Mouse (Mus musculus) G1E (cell line): ENCODE results near the gene Izumo1r.

ENCODE experiments used
- CTCF ChIP-seq: IDR thresholded peaks from 2 replicates; pipeline ENCODE4 v1.5.1; 2012; ENCODE audit warnings: low read depth, low read length, inconsistent platforms, mixed read lengths
- GATA1 ChIP-seq: IDR thresholded peaks from 2 replicates; pipeline ENCODE4 v1.6.1; 2012; ENCODE audit warnings: borderline replicate concordance, low read length, inconsistent platforms, mixed read lengths

GRCm38 (mm10) chr9:14905956-14906355, 2.2 kb upstream of the Izumo1r start:
- TF ChIP-seq CTCF (no peak), GATA1 (no peak)
